Mouse (Mus musculus) embryonic facial prominence, embryonic 13.5 days (tissue): Measurements from ENCODE around the gene Gm13694. TPM values are rescaled to one million over a fixed set of nuclear protein-coding genes. Genes with fewer than 3 reads are reported as not detected.

Source experiments
- polyA plus RNA-seq: library from polyadenylated mRNA; unstranded; fragments of >200 nt; fragmentation: Nextera tagmentation; extraction: Ambion mirVana; gene quantifications from 2 replicates; pipeline ENCODE4 v1.2.1, GENCODE M21; 2015

Gene Gm13694
- polyA plus RNA-seq, 1 experiment from 2014 or later, result not detected

Other genes with a start within 250 kb of the Gm13694 start
- gene Fam171b, start 166.3 kb upstream of the Gm13694 start, polyA plus RNA-seq, result 15.2 and 16.9 TPM in 2 replicates
- gene Zswim2, start 37.7 kb upstream of the Gm13694 start, polyA plus RNA-seq, result not detected in 2 replicates
- not detected in 2 replicates for gene Gm13698, start 23.2 kb upstream of the Gm13694 start, polyA plus RNA-seq
- gene Gm13693, start 17.4 kb upstream of the Gm13694 start, polyA plus RNA-seq, result not detected in 2 replicates
- gene Gm13695, start 11.6 kb upstream of the Gm13694 start, polyA plus RNA-seq, result not detected in 2 replicates
- not detected in 2 replicates for gene Gm13696, start 5.8 kb upstream of the Gm13694 start, polyA plus RNA-seq
- not detected in 2 replicates for gene Gm13697, start 5.8 kb downstream of the Gm13694 start, polyA plus RNA-seq
- gene Gm13691, start 11.6 kb downstream of the Gm13694 start, polyA plus RNA-seq, result not detected in 2 replicates